In genomic region chrX:42399343-42399742, GRCm38 (mm10) we compare ENCODE assay signal across 14 mouse cellular contexts.
A peak's percentile ranks its signal among the peaks of the same experiment; 100 is the strongest.
DNase-seq lines count a peak whose midpoint lies in the region; ATAC-seq and TF ChIP-seq lines count a peak whose summit lies in the region.
"Had no signal": no experiment of that assay in that cellular context is flagged by ENCODE, and none has a peak within 500 bp of the region (broad histone marks: within the 10 kb centered on the region; RNA-seq: fewer than 3 reads in every experiment).

No protein-coding gene starts in this region.

- no peak for ATAC-seq in kidney, embryonic 15.5 days (replicated peaks; ENCODE audit: low FRiP score)
- no peak for ATAC-seq in hindbrain, embryonic 16.5 days
- no peak for ATAC-seq in neural tube, embryonic 15.5 days (ENCODE audit: low FRiP score)
- ATAC-seq: Patski had no signal

- intact Hi-C loops in left cerebral cortex, adult 2 months (cut with DNase I): no loop called here

- H3K27me3 ChIP-seq in kidney, embryonic 15.5 days: no peaks in the 10 kb centered on the region
- no peaks in the 10 kb centered on the region for H3K27me3 ChIP-seq in hindbrain, embryonic 16.5 days (replicated peaks; ENCODE audit: control insufficient read depth, insufficient read depth, low read length)
- no peaks in the 10 kb centered on the region for H3K27me3 ChIP-seq in neural tube, embryonic 15.5 days (replicated peaks)
- H3K27me3 ChIP-seq: embryonic facial prominence, embryonic 15.5 days; hindbrain, embryonic 12.5 days had no signal

- H3K27ac ChIP-seq in kidney, embryonic 15.5 days: peak overlapping the region; percentile 27; the same call in 1 of the 2 replicates
- no peak overlapping the region for H3K27ac ChIP-seq in left cerebral cortex, adult 2 months
- no peak overlapping the region for H3K27ac ChIP-seq in hindbrain, embryonic 16.5 days (ENCODE audit: low read depth, low read length)
- no peak overlapping the region for H3K27ac ChIP-seq in neural tube, embryonic 15.5 days (replicated peaks)
- H3K27ac ChIP-seq: embryonic facial prominence, embryonic 15.5 days; hindbrain, embryonic 12.5 days; midbrain, embryonic 10.5 days had no signal

- no peak overlapping the region for H3K9ac ChIP-seq in kidney, embryonic 15.5 days
- H3K9ac ChIP-seq in hindbrain, embryonic 16.5 days (ENCODE audit: low read depth, low read length): no peak overlapping the region
- no peak overlapping the region for H3K9ac ChIP-seq in neural tube, embryonic 15.5 days (replicated peaks)
- H3K9ac ChIP-seq: embryonic facial prominence, embryonic 15.5 days; hindbrain, embryonic 12.5 days had no signal

- no peak overlapping the region for H3K4me2 ChIP-seq in kidney, embryonic 15.5 days
- H3K4me2 ChIP-seq in hindbrain, embryonic 16.5 days (ENCODE audit: low read length): no peak overlapping the region
- no peak overlapping the region for H3K4me2 ChIP-seq in neural tube, embryonic 15.5 days
- H3K4me2 ChIP-seq: embryonic facial prominence, embryonic 15.5 days; hindbrain, embryonic 12.5 days had no signal

- no peak overlapping the region for H3K4me3 ChIP-seq in kidney, embryonic 15.5 days (replicated peaks)
- no peak overlapping the region for H3K4me3 ChIP-seq in left cerebral cortex, adult 2 months
- no peak overlapping the region for H3K4me3 ChIP-seq in hindbrain, embryonic 16.5 days (ENCODE audit: low read length)
- no peak overlapping the region for H3K4me3 ChIP-seq in neural tube, embryonic 15.5 days (replicated peaks)
- H3K4me3 ChIP-seq: embryonic facial prominence, embryonic 15.5 days; hindbrain, embryonic 12.5 days; midbrain, embryonic 10.5 days had no signal

- H3K4me1 ChIP-seq in kidney, embryonic 15.5 days: no peaks in the 10 kb centered on the region
- no peaks in the 10 kb centered on the region for H3K4me1 ChIP-seq in hindbrain, embryonic 16.5 days (ENCODE audit: control insufficient read depth, insufficient read depth, low read depth, low read length)
- H3K4me1 ChIP-seq in neural tube, embryonic 15.5 days: no peaks in the 10 kb centered on the region
- H3K4me1 ChIP-seq: embryonic facial prominence, embryonic 15.5 days; hindbrain, embryonic 12.5 days; midbrain, embryonic 10.5 days had no signal

- no peak for DNase-seq in kidney, postnatal 4 days
- peak; percentile 38 for DNase-seq in A20 (ENCODE audit: low read depth, low spot score)
- peak; percentile 60 for DNase-seq in T-cell, adult 2 months (ENCODE audit: low spot score)
- peak; percentile 24 to 44 for DNase-seq in natural killer cell, adult 2 months (ENCODE audit: low spot score in 2 of 2)
- no peak for DNase-seq in left cerebral cortex, adult 2 months (ENCODE audit: extremely low spot score in 1 of 2, low spot score in 2 of 2)
- DNase-seq: gastrocnemius, postnatal 10 days; layer of hippocampus, postnatal 36 days had no signal

- H3K36me3 ChIP-seq in kidney, embryonic 15.5 days: no peaks in the 10 kb centered on the region
- no peaks in the 10 kb centered on the region for H3K36me3 ChIP-seq in hindbrain, embryonic 16.5 days (ENCODE audit: control insufficient read depth, insufficient read depth, low read length)
- no peaks in the 10 kb centered on the region for H3K36me3 ChIP-seq in neural tube, embryonic 15.5 days
- H3K36me3 ChIP-seq: embryonic facial prominence, embryonic 15.5 days; hindbrain, embryonic 12.5 days; midbrain, embryonic 10.5 days had no signal

- TF ChIP-seq CTCF in left cerebral cortex, adult 2 months (IDR thresholded peaks at IDR 0.05): no peak; the same call in 1 of the 2 replicates

- no peaks in the 10 kb centered on the region for H3K9me3 ChIP-seq in kidney, embryonic 15.5 days (replicated peaks)
- H3K9me3 ChIP-seq in hindbrain, embryonic 16.5 days (ENCODE audit: control insufficient read depth, low read length): no peaks in the 10 kb centered on the region
- no peaks in the 10 kb centered on the region for H3K9me3 ChIP-seq in neural tube, embryonic 15.5 days (replicated peaks)
- H3K9me3 ChIP-seq: embryonic facial prominence, embryonic 15.5 days; hindbrain, embryonic 12.5 days; midbrain, embryonic 10.5 days had no signal

Comparison
In these comparisons a context has a peak if more than half of its experiments do, and no peak if none do; other contexts are left out.
1. DNase-seq: peak in A20 (single experiment), T-cell, adult 2 months (single experiment) and natural killer cell, adult 2 months (2 of 2); none in kidney, postnatal 4 days (0 of 2) and left cerebral cortex, adult 2 months (0 of 2).